Mouse (Mus musculus) lung, postnatal 0 days (tissue): ENCODE results near the gene Cdc42ep5.

Source experiments
- CTCF ChIP-seq: IDR thresholded peaks from 2 replicates; pipeline ENCODE4 v1.5.1; 2016; ENCODE audit warnings: antibody characterized with exemption, mild to moderate bottlenecking
- EP300 ChIP-seq: IDR thresholded peaks from 2 replicates; pipeline ENCODE4 v1.6.1; 2016; ENCODE audit warnings: antibody characterized with exemption, mild to moderate bottlenecking, control low read depth

- TF ChIP-seq CTCF (no peak), EP300 (no peak)
These were observed 26.5 kb downstream of the Cdc42ep5 start for GRCm38 (mm10) chr7:4138181-4138580.
